Mouse (Mus musculus): ENCODE measurements at regions not wholly inside any gene's neighbourhood (a gene's known extent, or its start where the extent isn't known, plus 50 kb on each side); places are given as distances from the start of the nearest gene placed in this dataset.

- TF ChIP-seq EP300 (IDR thresholded peaks at IDR 0.05; ENCODE audit: insufficient read depth, low read depth, low read length) (no peak), CTCF (IDR thresholded peaks at IDR 0.05; ENCODE audit: low read depth, low read length) (no peak), POLR2A (IDR thresholded peaks at IDR 0.05; ENCODE audit: insufficient read depth, low read length) (no peak)
These were observed 251.3 kb upstream of the Nxpe4 start for GRCm38 (mm10) chr9:47910501-47910906.
